Mouse (Mus musculus): Measurements from ENCODE around the gene Pold1.

GRCm38 (mm10) chr7:44581637-44582036, 33.0 kb upstream of the Pold1 start:
- TF ChIP-seq CTCF (IDR thresholded peaks at IDR 0.05; ENCODE audit: control insufficient read depth, insufficient read depth, insufficient replicate concordance, low read depth, low read length) (no peak), POLR2A (IDR thresholded peaks at IDR 0.05; ENCODE audit: control insufficient read depth, low read depth, low read length) (no peak)
